Mouse (Mus musculus) left cerebral cortex, postnatal 4 days (tissue): ENCODE measurements around the gene Pdpr. TPM values are rescaled to one million over a fixed set of nuclear protein-coding genes. Genes with fewer than 3 reads are reported as not detected.
"Not testable (repeated sequence)": the region's sequence is repeated elsewhere in the genome, so short reads cannot be mapped to it uniquely, and the experiment has no call there.

Experiments
- DNase-seq: peaks from one replicate; pipeline ENCODE4 v3.0.0-alpha.2; 2022
- intact Hi-C: fragments of 180-260 bp; cut with DNase I; formaldehyde crosslinking; loops from one replicate; pipeline ENCODE4 v1.15.1; 2025
- total RNA-seq, 2 experiments: library from RNA; stranded (reverse); gene quantifications; 2 replicates each; pipeline ENCODE4 v1.2.3; 2021

Gene Pdpr
- total RNA-seq, 2 experiments from 2014 or later = 31.0 to 32.8 TPM

GRCm38 (mm10) chr8:111083936-111084335 is 10.5 kb upstream of the Pdpr start:
- DNase-seq, intact Hi-C loops: not testable (repeated sequence)

DNA sequence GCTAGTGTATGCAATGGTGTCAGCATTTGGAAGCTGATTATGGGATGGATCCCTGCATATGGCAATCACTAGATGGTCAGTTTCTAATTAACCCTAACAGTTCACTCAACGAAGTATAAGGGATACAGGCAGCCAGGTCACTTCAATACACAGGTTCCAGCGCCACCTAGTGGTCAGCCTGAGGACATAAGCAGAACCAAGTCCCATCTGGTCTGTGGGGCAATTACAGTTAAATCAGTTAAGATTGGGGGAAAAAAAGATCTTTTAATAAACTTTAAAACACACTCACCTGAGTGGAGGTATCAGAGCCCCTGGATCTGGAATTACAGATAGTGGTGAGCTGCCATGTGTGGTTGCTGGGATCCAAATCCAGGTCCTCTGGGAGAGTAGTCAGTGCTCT is 4.3 kb upstream of the Pdpr start:
- DNase-seq = peak; percentile 82
- intact Hi-C loops = loop anchor here (5.0 kb wide), 1 partner anchor 33 kb away; the partner anchor contains the start of gene Exosc6

GRCm38 (mm10) chr8:111091706-111092105 is 2.7 kb upstream of the Pdpr start:
- intact Hi-C loops = loop anchor here (5.0 kb wide), 1 partner anchor 34 kb away; the partner anchor contains the start of gene Exosc6
- no peak for DNase-seq

- intact Hi-C loops = loop anchor here (5.0 kb wide), 1 partner anchor 35 kb away; the partner anchor contains the start of gene Exosc6
Observed at GRCm38 (mm10) chr8:111092326-111092725, 2.1 kb upstream of the Pdpr start, which contains the start of gene Clec18a. TSS of gene Clec18a (minus strand) at chr8:111092426.

GRCm38 (mm10) chr8:111094719-111095302 is 381 bp downstream of the Pdpr start:
- intact Hi-C loops = loop anchor here (2.0 to 5.0 kb wide), 2 partner anchors 38 to 48 kb away; partner anchors contain the start of gene Exosc6
- not testable (repeated sequence) for DNase-seq

More at GRCm38 (mm10) chr8:111092326-111092725, 2.1 kb upstream of the Pdpr start, which contains the start of gene Clec18a:
- DNase-seq = not testable (repeated sequence)

- no peak for DNase-seq
Observed at GRCm38 (mm10) chr8:111114891-111115290, 20.5 kb downstream of the Pdpr start.

GRCm38 (mm10) chr8:111119481-111119880 is 25.1 kb downstream of the Pdpr start:
- DNase-seq = no peak
- intact Hi-C loops = no loop called here

More at GRCm38 (mm10) chr8:111114891-111115290, 20.5 kb downstream of the Pdpr start:
- intact Hi-C loops = no loop called here

DNA sequence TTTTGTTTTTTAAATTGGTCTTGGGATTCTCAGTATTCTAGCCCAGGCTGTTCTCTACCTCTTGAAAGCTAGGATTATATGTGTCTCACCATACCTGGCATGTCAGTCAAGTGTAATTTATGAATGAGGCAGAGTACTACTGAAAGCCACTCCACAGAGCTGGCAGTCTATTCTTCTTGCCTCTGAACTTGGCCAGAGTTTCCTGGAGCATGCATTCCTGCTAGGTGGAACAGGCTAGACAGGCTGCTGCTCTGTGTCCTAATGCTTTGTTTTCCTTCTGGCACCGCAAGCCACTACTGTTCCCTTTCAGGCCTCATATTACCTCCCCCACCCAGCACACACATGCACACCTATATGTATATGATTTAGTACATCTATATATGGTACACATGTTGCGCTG is 36.3 kb downstream of the Pdpr start:
- intact Hi-C loops = no loop called here
- DNase-seq = no peak

DNA sequence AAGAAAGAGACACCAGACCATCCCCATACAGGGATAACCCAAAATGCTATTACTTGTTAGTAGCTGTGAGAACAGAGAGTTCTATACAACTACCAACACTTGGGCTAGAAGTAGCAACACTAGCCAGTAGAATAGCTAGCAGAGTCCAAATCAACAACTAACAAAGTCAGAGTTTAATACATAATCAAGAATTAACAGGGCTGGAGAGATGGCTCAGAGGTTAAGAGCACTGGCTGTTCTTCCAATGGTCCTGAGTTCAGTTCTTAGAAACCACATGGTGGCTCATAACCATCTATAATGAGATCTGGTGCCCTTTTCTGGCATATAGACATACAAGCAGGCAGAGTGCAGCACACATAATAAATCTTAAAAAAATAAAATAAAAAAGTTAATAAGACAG is 48.1 kb downstream of the Pdpr start:
- intact Hi-C loops = loop anchor here (2.0 kb wide), 1 partner anchor 48 kb away; the partner anchor contains the start of gene Pdpr
- DNase-seq = no peak

GRCm38 (mm10) chr8:111144901-111145459 is 50.5 kb downstream of the Pdpr start:
- intact Hi-C loops = not testable (repeated sequence)
- peak; percentile 14 for DNase-seq

- DNase-seq = peak; percentile 96
- intact Hi-C loops = not testable (repeated sequence)
Observed at GRCm38 (mm10) chr8:111145460-111146012, 51.1 kb downstream of the Pdpr start.

DNA sequence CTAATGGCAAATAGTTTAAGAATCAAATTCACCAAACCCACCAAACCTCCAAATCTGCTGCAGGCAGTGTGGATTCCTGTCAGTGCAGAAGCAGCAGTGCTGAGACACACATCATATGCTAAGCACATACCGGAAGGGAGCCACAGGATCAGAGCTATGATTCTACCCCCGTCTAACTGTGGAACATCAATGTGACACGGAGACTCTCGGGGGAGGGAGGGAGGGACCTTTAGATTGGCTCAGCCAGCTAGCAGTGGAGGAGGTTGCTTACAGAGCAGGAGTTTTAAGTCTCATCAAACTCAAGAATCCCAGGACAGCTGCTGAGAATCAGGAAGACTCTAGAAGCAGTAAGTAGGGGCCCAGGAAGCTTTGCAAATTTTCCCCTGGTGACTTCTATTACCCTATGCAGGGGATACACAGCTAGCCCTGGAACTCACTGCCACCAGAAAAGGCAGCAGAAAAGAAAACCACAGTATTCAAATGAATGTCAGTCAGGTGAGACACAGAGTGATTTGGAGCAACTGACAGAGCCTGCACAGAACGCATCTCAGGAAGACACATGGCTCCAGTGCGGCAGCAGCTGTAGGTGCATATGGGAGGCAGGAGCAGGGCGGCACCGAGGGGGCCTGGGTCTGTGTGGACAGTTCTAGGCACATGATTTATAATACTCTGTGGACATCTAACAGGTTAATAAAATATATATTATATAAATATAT is 61.4 kb downstream of the Pdpr start:
- intact Hi-C loops = no loop called here
- DNase-seq = no peak

DNA sequence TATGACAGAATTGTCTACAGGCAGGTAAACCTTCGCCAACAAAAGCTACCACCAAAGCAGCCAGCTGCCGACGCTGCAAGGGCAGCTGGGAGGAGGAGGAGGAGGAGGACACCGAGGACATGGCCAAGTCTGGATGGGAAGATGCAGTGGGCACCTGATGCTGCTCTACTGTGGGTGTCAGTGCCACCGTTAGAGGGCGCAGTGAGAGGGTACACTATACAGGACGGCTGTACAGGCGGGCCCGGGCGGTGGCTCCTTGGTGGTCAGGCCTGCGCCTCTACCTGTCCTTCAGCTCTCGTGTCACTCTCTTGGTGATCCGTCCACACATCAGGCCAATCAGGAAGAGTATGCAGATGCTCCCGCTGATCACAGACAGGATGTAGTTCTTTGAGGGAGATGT is 63.2 kb downstream of the Pdpr start:
- intact Hi-C loops = no loop called here
- DNase-seq = peak; percentile 70

- intact Hi-C loops = no loop called here
- DNase-seq = no peak
Observed at GRCm38 (mm10) chr8:111171661-111172060, 77.2 kb downstream of the Pdpr start.

DNA sequence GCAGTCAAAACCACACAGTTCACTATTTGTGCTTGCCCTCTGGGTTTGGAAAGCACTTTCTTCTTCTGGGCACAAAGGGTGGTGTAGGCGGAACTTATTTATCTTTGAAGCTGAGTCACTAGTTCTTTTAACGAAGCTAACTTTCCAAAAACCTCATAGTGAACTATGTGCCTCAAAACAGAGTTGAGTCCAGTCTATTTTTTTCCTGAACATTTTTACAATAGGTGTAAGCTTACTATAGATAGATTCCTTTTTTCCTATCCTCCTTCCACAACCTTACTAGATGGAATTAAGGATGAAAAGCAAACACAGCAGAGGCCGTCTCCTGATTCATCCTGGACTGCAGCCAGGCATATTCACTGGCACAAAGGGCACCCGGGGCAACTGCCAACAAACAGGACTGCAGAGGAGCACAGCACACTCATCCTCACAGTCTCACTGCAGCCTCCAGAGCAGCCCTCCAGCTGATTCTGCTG is 91.1 kb downstream of the Pdpr start:
- intact Hi-C loops = loop anchor here (5.0 kb wide), 1 partner anchor 143 kb away; no protein-coding TSS in a partner anchor
- peak; percentile 77 for DNase-seq

Other genes with a start within 250 kb of the Pdpr start
- gene Cog4, start 248.0 kb upstream of the Pdpr start, total RNA-seq = 10 to 100 TPM; 46.8 to 47.7 TPM
- gene Sf3b3, start 247.8 kb upstream of the Pdpr start, total RNA-seq = 10 to 100 TPM; 82.3 to 83.9 TPM
- gene Fuk, start 192.1 kb upstream of the Pdpr start, total RNA-seq = 1 to 10 TPM; 7.8 to 7.9 TPM
- gene St3gal2, start 174.7 kb upstream of the Pdpr start, total RNA-seq = 10 to 100 TPM; 78.9 to 80.6 TPM
- gene Ddx19a, start 96.8 kb upstream of the Pdpr start, total RNA-seq = 10 to 100 TPM; 43.2 to 44.0 TPM
- gene Ddx19b, start 62.9 kb upstream of the Pdpr start, total RNA-seq = 10 to 100 TPM; 21.3 to 21.6 TPM
- 100 to 1,000 TPM in 1 of 2 experiments, 10 to 100 TPM in 1; 98.4 to 108 TPM for gene Aars, start 61.5 kb upstream of the Pdpr start, total RNA-seq
- not detected for gene Exosc6, start 38.3 kb upstream of the Pdpr start, total RNA-seq
- under 1 TPM in 1 of 2 experiments, not detected in 1; 0.14 TPM for gene Clec18a, start 2.2 kb upstream of the Pdpr start, total RNA-seq
- 100 to 1,000 TPM; 107 to 114 TPM for gene Glg1, start 164.6 kb downstream of the Pdpr start, total RNA-seq
- gene Rfwd3, start 205.6 kb downstream of the Pdpr start, total RNA-seq = 10 to 100 TPM; 18.2 to 18.7 TPM
- under 1 TPM; 0.34 to 0.46 TPM for gene Mlkl, start 243.5 kb downstream of the Pdpr start, total RNA-seq